Mouse (Mus musculus) embryonic fibroblast, embryonic 13.5 days (primary cell): ENCODE data around the gene Pagr1a.

Experiments used
- CTCF ChIP-seq: IDR thresholded peaks from 2 replicates; pipeline ENCODE4 v1.5.1; 2011; ENCODE audit warnings: mild to moderate bottlenecking, control low read depth, low read length, moderate library complexity, borderline replicate concordance; ENCODE audit not compliant: insufficient read depth
- POLR2A ChIP-seq: IDR thresholded peaks from 2 replicates; pipeline ENCODE4 v1.6.1; 2011; ENCODE audit warnings: low read depth, mild to moderate bottlenecking, control low read depth, low read length, moderate library complexity

DNA sequence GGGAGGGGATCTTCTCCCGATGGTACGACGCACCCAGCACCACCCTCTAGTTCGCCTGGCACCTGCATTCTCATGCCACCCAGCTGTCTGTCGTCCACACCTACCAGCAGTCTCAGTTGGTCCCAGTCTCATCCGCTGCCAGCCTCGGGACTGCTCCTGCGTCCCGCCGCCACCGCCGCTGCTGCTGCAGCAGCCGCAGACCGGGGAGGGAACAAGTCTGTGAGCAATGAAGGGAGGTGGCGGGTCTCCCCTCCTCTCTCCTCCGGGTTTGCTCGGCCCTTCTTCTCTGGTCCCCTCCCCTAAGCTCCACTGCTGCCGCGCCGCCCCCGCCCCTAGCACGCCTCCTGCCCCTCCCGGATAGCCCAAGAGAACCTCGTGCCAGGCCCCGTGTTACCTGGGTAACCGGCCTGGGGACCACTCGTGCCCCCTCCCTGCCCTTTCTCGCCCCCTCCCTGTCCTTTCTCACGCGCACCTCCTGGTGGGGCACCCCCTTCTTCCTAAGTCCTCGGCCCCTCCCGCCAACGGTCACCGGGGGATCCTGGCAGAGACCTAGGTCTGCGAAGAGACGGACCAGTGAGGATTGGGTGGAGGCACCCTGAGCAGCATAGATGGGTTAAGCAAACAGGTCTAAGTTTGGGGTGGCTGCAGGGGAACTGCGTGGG is 3.9 kb upstream of the Pagr1a start, which contains the start of the genes Gm42742 and Prrt2:
- peak; percentile 83 for TF ChIP-seq POLR2A
- no peak for TF ChIP-seq CTCF
